Mouse (Mus musculus) spleen, adult 2 months (tissue): ENCODE data around the gene Gja10. TPM values are rescaled to one million over a fixed set of nuclear protein-coding genes. Genes with fewer than 3 reads are reported as not detected.

Source experiments
- DNase-seq, 2 experiments: peaks; one replicate each; pipeline versions ENCODE4 v3.0.0 to v3.0.0-alpha.2; 2012 to 2021; ENCODE audit warnings: low spot score in 2 of 2, low read depth in 1 of 2
- H3K27ac ChIP-seq: fragments of 200-500 bp; 2 replicates; pipeline ENCODE4 v1.5.1; 2012; ENCODE audit warnings: low read length, inconsistent platforms; ENCODE audit not compliant: insufficient read depth
- H3K27me3 ChIP-seq: fragments of 200-500 bp; 2 replicates; pipeline ENCODE4 v1.6.1; 2012; ENCODE audit warnings: mild to moderate bottlenecking, moderate library complexity, low read length, inconsistent platforms; ENCODE audit not compliant: control insufficient read depth, insufficient read depth
- H3K36me3 ChIP-seq: fragments of 200-500 bp; 2 replicates; pipeline ENCODE4 v1.6.1; 2012; ENCODE audit warnings: mild to moderate bottlenecking, low read length, inconsistent platforms; ENCODE audit not compliant: control insufficient read depth, insufficient read depth
- H3K4me1 ChIP-seq: fragments of 200-500 bp; 2 replicates; pipeline ENCODE4 v1.6.1; 2011; ENCODE audit warnings: inconsistent platforms; ENCODE audit not compliant: control insufficient read depth, insufficient read depth, insufficient read length
- H3K4me3 ChIP-seq: fragments of 200-500 bp; 2 replicates; pipeline ENCODE4 v1.5.1; 2011; ENCODE audit warnings: mild to moderate bottlenecking, inconsistent platforms; ENCODE audit not compliant: insufficient read depth, insufficient read length; ENCODE audit errors: extremely low read depth
- CTCF ChIP-seq: fragments of 200-500 bp; IDR thresholded peaks from 2 replicates; pipeline ENCODE4 v1.5.1; 2011; ENCODE audit warnings: mild to moderate bottlenecking, inconsistent platforms; ENCODE audit not compliant: insufficient read depth, insufficient read length, insufficient replicate concordance; ENCODE audit errors: extremely low read depth
- POLR2A ChIP-seq: fragments of 200-500 bp; IDR thresholded peaks from 2 replicates; pipeline ENCODE4 v1.6.1; 2011; ENCODE audit warnings: low read depth, low read length, inconsistent platforms
- WGBS: fragments of 180-500 bp; shearing (Covaris S2); methylation state at CpG from one replicate; pipeline ENCODE4 v1.1.7; 2018; 5-methylcytosine and 5-hydroxymethylcytosine counted together
- polyA plus RNA-seq: library from polyadenylated mRNA; depleted of rRNA; stranded (reverse); fragments of >200 nt; gene quantifications from 2 replicates; pipeline ENCODE4 v1.2.3, GENCODE M21; 2012

Gja10 gene
- polyA plus RNA-seq, 1 experiment = 0.05 TPM

DNA sequence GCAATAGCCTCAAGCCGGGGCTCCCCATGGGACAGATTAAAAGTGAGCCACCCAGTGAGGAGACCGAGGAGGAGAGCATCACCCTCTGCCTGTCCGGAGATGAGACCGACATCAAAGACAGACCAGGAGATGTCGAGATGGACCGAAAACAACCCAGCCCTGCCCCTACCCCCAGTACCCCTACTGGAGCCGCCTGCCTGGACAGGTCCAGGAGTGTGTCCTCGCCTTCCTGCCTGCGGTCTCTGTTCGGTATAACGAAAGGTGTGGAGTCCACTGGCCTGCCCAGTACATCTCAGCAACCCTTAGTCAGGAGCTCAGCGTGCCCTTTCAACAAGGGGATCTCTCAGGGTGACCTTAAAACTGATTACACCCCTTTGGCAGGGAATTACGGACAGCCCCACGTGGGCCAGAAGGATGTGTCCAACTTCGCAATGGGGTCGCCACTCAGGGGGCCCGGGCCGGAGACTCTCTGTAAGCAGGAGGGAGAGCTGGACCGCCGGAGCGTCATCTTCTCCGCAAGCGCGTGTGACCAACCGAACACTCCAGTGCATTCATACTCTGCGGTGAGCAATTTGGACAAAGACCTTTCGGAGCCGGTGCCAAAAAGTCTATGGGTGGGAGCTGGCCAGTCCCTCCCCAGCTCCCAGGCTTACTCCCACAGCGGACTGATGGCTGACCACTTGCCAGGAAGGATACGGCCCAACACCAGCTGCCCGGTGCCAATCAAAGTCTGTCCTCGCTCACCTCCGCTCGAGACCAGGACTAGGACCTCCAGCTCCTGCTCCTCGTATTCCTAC lies 40.0 kb downstream of the Gja10 start:
- Histone ChIP-seq H3K36me3 (peaks cover 13% of the 10 kb centered on the region), H3K4me3 (no peak overlapping the region), H3K4me1 (peaks cover 15% of the 10 kb centered on the region; the same call in 1 of the 2 replicates), H3K27me3 (no peaks in the 10 kb centered on the region), H3K27ac (peak overlapping the region; percentile 11; the same call in 1 of the 2 replicates)
- WGBS = 95% methylated on average over 35 of the region's 35 CpGs
- no peak for DNase-seq
- TF ChIP-seq POLR2A (no peak), CTCF (no peak)

DNA sequence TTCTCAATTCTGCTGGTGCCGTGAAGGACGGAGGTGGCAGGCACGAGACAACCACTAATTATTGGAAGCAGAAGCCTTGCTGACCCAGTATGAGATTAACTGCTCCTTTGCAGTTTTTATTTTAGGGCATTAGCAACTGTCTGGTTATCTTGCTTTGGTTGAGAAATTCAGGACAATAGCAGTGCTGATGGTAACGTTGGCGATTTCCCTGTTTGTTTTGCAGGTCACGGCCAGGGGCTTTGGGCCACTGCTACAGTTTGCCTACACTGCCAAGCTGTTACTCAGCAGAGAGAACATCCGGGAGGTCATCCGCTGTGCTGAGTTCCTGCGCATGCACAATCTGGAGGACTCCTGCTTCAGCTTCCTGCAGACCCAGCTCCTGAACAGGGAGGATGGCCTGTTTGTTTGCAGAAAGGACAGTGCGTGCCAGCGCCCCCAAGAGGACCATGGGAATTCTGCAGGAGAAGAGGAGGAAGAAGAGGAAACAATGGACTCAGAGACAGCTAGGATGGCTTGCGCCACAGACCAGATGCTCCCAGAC lies 40.9 kb downstream of the Gja10 start:
- 84% methylated on average over 12 of the region's 12 CpGs for WGBS
- peak overlapping the region; percentile 11; the same call in 1 of the 2 replicates for H3K27ac ChIP-seq
- no peak for DNase-seq

DNA sequence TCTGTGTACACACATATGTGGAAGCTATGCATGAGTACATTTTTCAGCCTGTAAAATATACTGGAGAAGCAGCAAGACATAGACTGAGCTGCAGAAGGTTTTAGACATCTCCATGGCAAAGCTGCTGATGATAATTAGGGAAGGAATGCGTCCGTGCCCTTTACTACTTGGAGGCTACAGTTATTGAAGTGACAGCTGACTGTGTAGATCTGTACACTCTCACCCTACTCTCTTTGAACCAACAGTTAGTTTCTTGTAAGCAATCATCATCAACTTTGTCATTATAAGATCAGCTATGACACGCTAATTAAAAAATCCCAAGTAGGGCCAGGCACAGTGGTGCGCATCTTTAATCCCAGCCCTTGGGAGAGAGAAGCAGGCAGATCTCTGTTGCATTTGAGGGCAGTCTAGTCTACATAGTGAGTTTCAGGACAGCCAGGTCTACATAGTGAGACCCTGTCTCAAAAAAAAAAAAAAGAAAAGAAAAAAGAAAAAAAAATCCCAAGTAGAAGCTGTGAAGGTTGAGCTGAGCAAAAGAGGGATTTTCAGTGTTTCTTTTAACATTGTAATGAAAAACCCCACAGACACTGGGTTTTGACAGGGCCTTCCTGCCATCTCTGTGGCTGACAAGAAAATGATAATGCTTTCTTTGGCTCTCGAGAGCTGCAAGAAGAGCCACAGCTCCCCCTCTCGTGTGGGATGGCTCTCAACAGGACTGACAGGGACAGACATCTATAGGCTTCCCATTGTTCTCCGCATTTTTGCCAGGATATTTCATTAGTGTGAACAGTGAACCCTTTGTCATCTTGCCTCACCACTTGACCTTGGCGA lies 41.6 kb downstream of the Gja10 start:
- 74% methylated on average over 8 of the region's 8 CpGs for WGBS
- Histone ChIP-seq H3K4me1 (peaks cover 15% of the 10 kb centered on the region; the same call in 1 of the 2 replicates), H3K36me3 (peaks cover 13% of the 10 kb centered on the region), H3K27ac (peak overlapping the region; percentile 33), H3K4me3 (no peak overlapping the region), H3K27me3 (no peaks in the 10 kb centered on the region)
- DNase-seq = no peak
- TF ChIP-seq POLR2A = no peak
- TF ChIP-seq CTCF = no peak; the same call in 1 of the 2 replicates

More for the DNA sequence above, 40.9 kb downstream of the Gja10 start:
- peaks cover 15% of the 10 kb centered on the region; the same call in 1 of the 2 replicates for H3K4me1 ChIP-seq
- 0 out of 2 replicates have a peak, but pooled peaks have one; percentile 2 for TF ChIP-seq CTCF
- no peak for TF ChIP-seq POLR2A
- no peaks in the 10 kb centered on the region for H3K27me3 ChIP-seq
- H3K36me3 ChIP-seq = peaks cover 13% of the 10 kb centered on the region
- no peak overlapping the region for H3K4me3 ChIP-seq

GRCm38 (mm10) chr4:32560246-32560645 lies 42.3 kb downstream of the Gja10 start:
- TF ChIP-seq CTCF (no peak), POLR2A (no peak)
- DNase-seq = peak; percentile 38 to 63
- H3K27me3 ChIP-seq = no peaks in the 10 kb centered on the region
- 21% methylated on average over 6 of the region's 6 CpGs for WGBS
- H3K36me3 ChIP-seq = peaks cover 13% of the 10 kb centered on the region
- peak overlapping the region; percentile 33 for H3K27ac ChIP-seq
- H3K4me3 ChIP-seq = no peak overlapping the region
- H3K4me1 ChIP-seq = peaks cover 17% of the 10 kb centered on the region

DNA sequence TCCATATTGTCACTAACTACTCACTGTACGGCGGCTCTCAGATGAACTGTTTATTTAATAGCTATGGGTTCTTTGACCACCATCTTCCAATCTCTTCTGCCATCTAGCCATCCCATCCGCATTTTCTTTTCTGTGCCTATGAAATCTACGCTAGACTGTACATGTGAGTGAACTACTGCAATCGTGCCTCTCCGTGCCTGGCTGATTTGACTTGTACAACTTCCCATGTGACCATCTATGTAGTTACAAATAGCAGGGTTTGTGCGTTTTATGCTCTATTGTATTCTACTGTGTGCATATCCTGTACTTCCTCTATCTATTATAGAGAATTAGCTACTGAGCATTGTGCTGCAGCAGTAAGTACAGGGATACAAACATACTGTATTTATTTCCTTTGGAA lies 47.1 kb downstream of the Gja10 start:
- TF ChIP-seq POLR2A (no peak), CTCF (no peak)
- 62% methylated on average over 7 of the region's 7 CpGs for WGBS
- Histone ChIP-seq H3K27ac (no peak overlapping the region), H3K4me3 (no peak overlapping the region), H3K27me3 (no peaks in the 10 kb centered on the region), H3K4me1 (peaks cover 3% of the 10 kb centered on the region), H3K36me3 (no peaks in the 10 kb centered on the region)
- DNase-seq = no peak

DNA sequence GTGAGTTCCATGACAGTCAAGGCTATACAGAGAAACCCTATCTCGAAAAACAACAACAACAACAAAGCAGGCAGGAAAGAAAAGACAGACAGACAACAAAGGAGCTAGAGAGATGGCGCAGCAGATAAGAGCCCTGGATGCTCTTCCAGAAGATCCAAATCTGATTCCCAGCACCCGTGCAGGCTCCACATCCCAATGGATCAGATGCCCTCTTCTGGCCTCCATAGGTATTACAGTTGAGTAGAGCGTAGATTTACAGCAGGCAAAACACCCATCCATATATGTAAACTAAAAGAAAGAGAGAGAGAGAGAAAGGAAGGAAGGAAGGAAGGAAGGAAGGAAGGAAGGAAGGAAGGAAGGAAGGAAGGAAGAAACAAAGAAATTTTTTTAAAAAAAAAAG lies 51.2 kb downstream of the Gja10 start:
- Histone ChIP-seq H3K4me1 (peaks cover 3% of the 10 kb centered on the region), H3K27ac (no peak overlapping the region), H3K27me3 (no peaks in the 10 kb centered on the region), H3K4me3 (no peak overlapping the region), H3K36me3 (no peaks in the 10 kb centered on the region; the same call in 1 of the 2 replicates)
- TF ChIP-seq CTCF = peak; percentile 34; the same call in 1 of the 2 replicates
- TF ChIP-seq POLR2A = no peak
- 81% methylated on average over 4 of the region's 4 CpGs for WGBS
- no peak for DNase-seq
